Mouse (Mus musculus) lung, embryonic 15.5 days (tissue): ENCODE results near the gene Txndc12. TPM values are rescaled to one million over a fixed set of nuclear protein-coding genes. Genes with fewer than 3 reads are reported as not detected.

Experiments used
- ATAC-seq: fragments of 200-750 bp; cut with Nextera tagmentation; 2 replicates; pipeline ENCODE4 v1.8.0; 2017; ENCODE audit warnings: moderate number of reproducible peaks, borderline replicate concordance; ENCODE audit not compliant: low FRiP score, low TSS enrichment; ENCODE audit errors: extremely low read depth
- H3K27ac ChIP-seq: fragments of 300-500 bp; sonication (generic); 2 replicates; pipeline ENCODE4 v1.5.1; 2015; ENCODE audit warnings: moderate library complexity, mild to moderate bottlenecking, inconsistent platforms
- H3K27me3 ChIP-seq: fragments of 300-500 bp; sonication (generic); 2 replicates; pipeline ENCODE4 v1.6.1; 2015; ENCODE audit warnings: inconsistent platforms
- H3K36me3 ChIP-seq: fragments of 300-500 bp; sonication (generic); 2 replicates; pipeline ENCODE4 v1.6.1; 2015; ENCODE audit warnings: inconsistent platforms
- H3K4me1 ChIP-seq: fragments of 300-500 bp; sonication (generic); 2 replicates; pipeline ENCODE4 v1.6.1; 2015; ENCODE audit warnings: inconsistent platforms
- H3K4me2 ChIP-seq: fragments of 300-500 bp; sonication (generic); 2 replicates; pipeline ENCODE4 v1.6.1; 2015; ENCODE audit warnings: inconsistent platforms, mild to moderate bottlenecking, moderate library complexity
- H3K4me3 ChIP-seq: fragments of 300-500 bp; sonication (generic); 2 replicates; pipeline ENCODE4 v1.5.1; 2015; ENCODE audit warnings: mild to moderate bottlenecking, inconsistent platforms
- H3K9ac ChIP-seq: fragments of 300-500 bp; sonication (generic); 2 replicates; pipeline ENCODE4 v1.6.1; 2015; ENCODE audit warnings: inconsistent platforms
- H3K9me3 ChIP-seq: fragments of 300-500 bp; sonication (generic); 2 replicates; pipeline ENCODE4 v1.6.1; 2016; ENCODE audit warnings: inconsistent platforms
- WGBS: fragments of 180-500 bp; shearing (Covaris S2); methylation state at CpG from one replicate; pipeline ENCODE4 v1.1.7; 2015; 5-methylcytosine and 5-hydroxymethylcytosine counted together
- polyA plus RNA-seq: library from polyadenylated mRNA; unstranded; fragments of >200 nt; fragmentation: Nextera tagmentation; extraction: Ambion mirVana; gene quantifications from 2 replicates; pipeline ENCODE4 v1.2.1, GENCODE M21; 2015

Gene Txndc12
- polyA plus RNA-seq = 125 and 132 TPM in 2 replicates

DNA sequence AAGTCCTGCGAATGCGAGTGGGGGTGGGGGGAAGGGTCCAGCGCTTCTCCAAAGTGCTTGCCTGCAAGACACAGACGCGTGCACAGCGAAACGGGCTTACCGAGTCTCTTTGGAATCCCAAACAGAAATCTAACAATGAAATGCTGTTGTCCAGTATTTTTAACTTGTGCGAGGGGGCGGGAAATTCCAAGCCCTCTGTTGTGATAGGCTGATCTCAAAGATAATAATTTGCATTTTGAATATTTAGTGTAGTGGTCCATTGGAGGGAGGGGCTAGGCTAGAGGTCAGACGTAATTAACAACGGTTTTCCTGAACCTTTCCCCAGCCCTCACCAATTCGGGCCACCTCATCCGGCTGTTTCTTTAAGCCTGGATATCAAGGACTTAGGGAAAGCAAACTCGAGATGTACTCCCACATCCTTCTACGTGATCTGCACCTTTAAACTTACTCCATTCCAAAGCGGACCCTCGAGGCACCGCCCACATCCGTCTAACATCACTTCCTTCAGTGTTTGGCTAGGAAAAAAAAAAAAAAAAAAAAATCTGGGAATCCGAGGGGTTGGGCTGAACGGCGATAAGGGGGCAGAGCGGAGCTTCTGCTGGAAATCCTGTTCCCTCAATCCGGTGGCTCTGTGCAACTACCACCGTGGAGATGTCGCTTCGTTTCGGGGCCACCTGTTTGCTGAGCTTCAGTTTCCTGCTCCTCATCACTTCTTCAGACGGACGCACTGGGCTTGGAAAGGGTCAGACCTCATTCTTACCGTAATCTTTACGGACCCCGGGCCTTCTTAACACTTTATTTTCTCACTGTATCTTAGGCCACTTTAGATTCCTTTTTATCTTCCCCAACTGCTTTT lies at the start of gene Txndc12:
Gene Txndc12 (plus strand): TSS at position 487 of the 856 bp plus-strand sequence.
- H3K27me3 ChIP-seq = no peaks in the 10 kb centered on the region
- peak within 1 kb of the TSS; percentile 74 for H3K4me2 ChIP-seq
- H3K4me1 ChIP-seq = peaks cover 33% of the 10 kb centered on the region
- peak within 1 kb of the TSS; percentile 72 for H3K4me3 ChIP-seq
- WGBS = 0% methylated on average over 34 of the region's 34 CpGs
- no peaks in the 10 kb centered on the region for H3K9me3 ChIP-seq
- H3K36me3 ChIP-seq = peaks cover 3% of the 10 kb centered on the region; the same call in 1 of the 2 replicates
- H3K27ac ChIP-seq = peak within 1 kb of the TSS; percentile 99
- peak within 1 kb of the TSS; percentile 89 for H3K9ac ChIP-seq
- peak; percentile 88 for ATAC-seq

DNA sequence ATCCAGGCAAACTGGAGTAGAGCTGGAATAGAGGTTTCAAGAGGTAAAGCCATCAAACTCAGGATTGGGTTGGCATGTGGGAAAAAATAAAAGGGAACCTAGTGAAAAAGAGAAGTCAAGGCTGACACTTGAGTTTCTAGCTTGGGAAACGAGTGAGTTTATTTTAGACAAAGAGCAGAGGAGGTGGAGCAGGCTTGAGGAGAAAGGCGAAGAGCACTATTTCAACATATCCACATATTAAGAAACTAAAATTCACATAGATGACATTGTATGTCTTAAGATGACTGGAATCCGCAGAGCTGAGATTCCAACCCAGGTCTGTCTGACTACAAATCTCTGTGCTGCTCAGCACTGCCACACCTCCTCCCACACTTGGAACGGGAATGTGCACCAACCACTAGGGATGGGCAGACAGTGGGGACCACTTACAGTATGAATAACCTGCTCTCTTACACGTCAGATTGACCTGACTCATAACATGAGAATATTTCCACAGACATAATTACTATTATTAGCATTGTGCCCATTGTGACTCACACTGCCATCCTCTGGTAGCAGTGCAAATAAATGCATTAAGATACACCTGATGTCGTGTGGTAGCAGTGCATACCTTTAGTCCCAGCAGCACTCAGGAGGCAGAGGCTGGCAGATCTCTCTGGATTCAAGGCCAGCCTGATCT lies 45.0 kb upstream of the Txndc12 start:
- Histone ChIP-seq H3K4me3 (no peak overlapping the region), H3K4me2 (no peak overlapping the region), H3K27ac (no peak overlapping the region), H3K36me3 (no peaks in the 10 kb centered on the region), H3K4me1 (no peaks in the 10 kb centered on the region), H3K27me3 (no peaks in the 10 kb centered on the region), H3K9me3 (no peaks in the 10 kb centered on the region), H3K9ac (no peak overlapping the region)
- 73% methylated on average over 6 of the region's 6 CpGs for WGBS
- no peak for ATAC-seq

- no peak for ATAC-seq
- Histone ChIP-seq H3K9me3 (no peaks in the 10 kb centered on the region), H3K4me2 (no peak overlapping the region), H3K27me3 (no peaks in the 10 kb centered on the region), H3K9ac (no peak overlapping the region), H3K27ac (no peak overlapping the region), H3K4me3 (no peak overlapping the region), H3K36me3 (no peaks in the 10 kb centered on the region), H3K4me1 (no peaks in the 10 kb centered on the region)
- WGBS = 63% methylated on average over 1 of the region's 1 CpGs
Measured at GRCm38 (mm10) chr4:108790507-108790906, 43.9 kb upstream of the Txndc12 start.

GRCm38 (mm10) chr4:108793941-108794340 lies 40.5 kb upstream of the Txndc12 start:
- no peak for ATAC-seq
- H3K27ac ChIP-seq = no peak overlapping the region
- H3K4me2 ChIP-seq = no peak overlapping the region
- H3K27me3 ChIP-seq = no peaks in the 10 kb centered on the region
- H3K4me3 ChIP-seq = no peak overlapping the region
- no peak overlapping the region for H3K9ac ChIP-seq
- peaks cover 4% of the 10 kb centered on the region; the same call in 1 of the 2 replicates for H3K4me1 ChIP-seq
- WGBS = 48% methylated on average over 1 of the region's 1 CpGs
- H3K36me3 ChIP-seq = no peaks in the 10 kb centered on the region
- H3K9me3 ChIP-seq = no peaks in the 10 kb centered on the region

GRCm38 (mm10) chr4:108796701-108797100 lies 37.7 kb upstream of the Txndc12 start:
- H3K4me3 ChIP-seq = no peak overlapping the region
- H3K27ac ChIP-seq = no peak overlapping the region
- H3K4me1 ChIP-seq = peaks cover 4% of the 10 kb centered on the region; the same call in 1 of the 2 replicates
- no peaks in the 10 kb centered on the region for H3K9me3 ChIP-seq
- no peaks in the 10 kb centered on the region for H3K36me3 ChIP-seq
- no peak overlapping the region for H3K4me2 ChIP-seq
- no peak overlapping the region for H3K9ac ChIP-seq
- H3K27me3 ChIP-seq = no peaks in the 10 kb centered on the region
- WGBS = 29% methylated on average over 4 of the region's 4 CpGs
- ATAC-seq = no peak

GRCm38 (mm10) chr4:108798083-108798830 lies 36.1 kb upstream of the Txndc12 start:
- 48% methylated on average over 2 of the region's 2 CpGs for WGBS
- H3K36me3 ChIP-seq = no peaks in the 10 kb centered on the region
- no peak overlapping the region for H3K4me3 ChIP-seq
- H3K4me2 ChIP-seq = no peak overlapping the region
- peaks cover 4% of the 10 kb centered on the region; the same call in 1 of the 2 replicates for H3K4me1 ChIP-seq
- no peak for ATAC-seq
- H3K9ac ChIP-seq = no peak overlapping the region
- H3K9me3 ChIP-seq = no peaks in the 10 kb centered on the region
- H3K27me3 ChIP-seq = no peaks in the 10 kb centered on the region
- H3K27ac ChIP-seq = no peak overlapping the region

DNA sequence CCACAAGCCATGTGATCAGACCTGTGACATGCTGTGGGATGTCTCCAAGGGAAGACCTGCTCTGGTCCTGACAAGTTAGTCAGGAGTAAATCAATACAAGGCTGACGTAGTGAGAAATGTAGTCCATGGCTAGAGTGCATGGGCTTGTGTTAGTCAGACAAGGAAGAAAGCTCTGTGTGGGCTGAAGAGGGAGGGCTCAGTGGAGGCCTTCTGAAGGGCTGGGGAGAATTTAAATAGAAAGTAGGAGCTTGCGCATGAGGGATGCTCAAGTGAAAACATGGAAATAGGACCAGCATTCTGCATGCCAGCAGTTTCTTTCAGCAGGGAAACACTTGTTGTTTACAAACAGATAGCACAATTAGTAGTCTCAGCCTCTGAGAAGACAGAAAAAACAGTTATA lies 30.9 kb upstream of the Txndc12 start:
- 81% methylated on average over 2 of the region's 2 CpGs for WGBS
- Histone ChIP-seq H3K4me3 (no peak overlapping the region), H3K27ac (no peak overlapping the region), H3K9me3 (no peaks in the 10 kb centered on the region), H3K36me3 (no peaks in the 10 kb centered on the region), H3K27me3 (no peaks in the 10 kb centered on the region), H3K9ac (no peak overlapping the region), H3K4me2 (no peak overlapping the region), H3K4me1 (no peaks in the 10 kb centered on the region)
- ATAC-seq = no peak

DNA sequence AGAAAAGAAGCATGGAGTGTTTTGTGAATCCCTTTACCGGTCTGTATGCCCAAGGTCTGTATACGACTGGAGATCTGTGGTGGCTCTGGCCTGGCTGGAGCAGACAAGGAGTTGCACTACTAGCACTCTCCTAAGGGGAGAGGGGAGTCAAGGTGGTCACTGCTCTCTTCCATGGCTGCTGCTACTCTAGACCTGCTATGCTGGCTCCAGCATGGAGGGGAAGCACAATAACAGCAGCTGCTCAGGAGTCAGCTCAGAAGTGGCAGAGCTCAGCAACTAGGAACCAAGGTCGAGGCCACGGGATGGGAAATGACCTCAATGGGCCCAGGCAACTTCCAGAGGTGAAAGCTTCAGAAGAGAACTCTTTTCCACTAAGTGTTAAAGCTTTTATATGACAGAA lies 23.3 kb upstream of the Txndc12 start:
- 63% methylated on average over 4 of the region's 4 CpGs for WGBS
- Histone ChIP-seq H3K4me2 (no peak overlapping the region), H3K27ac (no peak overlapping the region), H3K36me3 (peaks cover 6% of the 10 kb centered on the region), H3K9me3 (no peaks in the 10 kb centered on the region), H3K9ac (no peak overlapping the region), H3K27me3 (no peaks in the 10 kb centered on the region), H3K4me3 (no peak overlapping the region), H3K4me1 (no peaks in the 10 kb centered on the region)
- no peak for ATAC-seq

DNA sequence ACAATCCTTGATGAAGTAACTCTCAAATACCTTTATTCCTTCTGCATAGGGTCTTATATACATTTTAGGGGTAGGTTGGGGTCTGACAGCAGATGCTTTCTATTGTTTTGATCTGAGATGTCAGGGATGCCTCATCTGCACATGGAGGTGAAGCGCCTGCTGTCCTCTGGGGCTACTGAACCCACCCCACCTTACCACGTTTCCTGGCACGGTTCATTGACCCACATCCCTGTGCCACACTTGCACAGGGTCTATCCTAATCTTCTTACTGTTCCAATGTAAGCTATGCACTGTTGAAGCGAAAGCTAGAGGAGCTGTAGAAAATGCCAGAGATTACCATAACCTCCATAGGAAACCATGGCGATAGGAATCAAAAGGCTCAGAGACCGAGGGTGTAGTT lies 22.9 kb upstream of the Txndc12 start:
- H3K36me3 ChIP-seq = peaks cover 6% of the 10 kb centered on the region
- H3K4me3 ChIP-seq = no peak overlapping the region
- H3K4me2 ChIP-seq = no peak overlapping the region
- H3K9ac ChIP-seq = no peak overlapping the region
- H3K27me3 ChIP-seq = no peaks in the 10 kb centered on the region
- WGBS = 71% methylated on average over 6 of the region's 6 CpGs
- no peak for ATAC-seq
- no peaks in the 10 kb centered on the region for H3K4me1 ChIP-seq
- no peaks in the 10 kb centered on the region for H3K9me3 ChIP-seq
- no peak overlapping the region for H3K27ac ChIP-seq

- WGBS = 88% methylated on average over 3 of the region's 3 CpGs
- ATAC-seq = no peak
Measured at GRCm38 (mm10) chr4:108825677-108826076, 8.7 kb upstream of the Txndc12 start.

GRCm38 (mm10) chr4:108826096-108826495 lies 8.3 kb upstream of the Txndc12 start:
- Histone ChIP-seq H3K9ac (no peak overlapping the region), H3K4me3 (no peak overlapping the region), H3K27ac (no peak overlapping the region), H3K36me3 (peaks cover 66% of the 10 kb centered on the region), H3K4me1 (no peaks in the 10 kb centered on the region), H3K27me3 (no peaks in the 10 kb centered on the region), H3K4me2 (no peak overlapping the region), H3K9me3 (no peaks in the 10 kb centered on the region)
- ATAC-seq = no peak
- 85% methylated on average over 1 of the region's 1 CpGs for WGBS

More at GRCm38 (mm10) chr4:108825677-108826076, 8.7 kb upstream of the Txndc12 start:
- no peak overlapping the region for H3K27ac ChIP-seq
- peaks cover 70% of the 10 kb centered on the region for H3K36me3 ChIP-seq
- H3K4me1 ChIP-seq = no peaks in the 10 kb centered on the region
- no peak overlapping the region for H3K9ac ChIP-seq
- H3K27me3 ChIP-seq = no peaks in the 10 kb centered on the region
- no peak overlapping the region for H3K4me3 ChIP-seq
- H3K4me2 ChIP-seq = no peak overlapping the region
- no peaks in the 10 kb centered on the region for H3K9me3 ChIP-seq
